Mouse (Mus musculus) heart, embryonic 14.5 days (tissue): Measurements from ENCODE around the gene Mphosph9. TPM values are rescaled to one million over a fixed set of nuclear protein-coding genes. Genes with fewer than 3 reads are reported as not detected.
A peak's percentile ranks its signal among the peaks of the same experiment; 100 is the strongest.
"Not testable (repeated sequence)": the region's sequence is repeated elsewhere in the genome, so short reads cannot be mapped to it uniquely, and the experiment has no call there.

Source experiments
- ATAC-seq: fragments of 200-750 bp; cut with Nextera tagmentation; 2 replicates; pipeline ENCODE4 v1.8.0; 2017; ENCODE audit warnings: low read depth, moderate TSS enrichment; ENCODE audit not compliant: insufficient number of reproducible peaks, insufficient read depth, low FRiP score
- H3K27ac ChIP-seq, 2 experiments: fragments of 200-500 bp in 1 of 2; fragments of 300-500 bp in 1 of 2; sonication (generic) in 1 of 2; replicated peaks in 1 of 2; 2 replicates each; pipeline ENCODE4 v1.5.1; 2012 to 2014; ENCODE audit warnings: low read depth in 2 of 2, low read length in 2 of 2, control low read depth in 1 of 2, mild to moderate bottlenecking in 1 of 2, mixed read lengths in 1 of 2; ENCODE audit not compliant: control insufficient read depth in 1 of 2, insufficient read depth in 1 of 2
- H3K27me3 ChIP-seq: fragments of 300-500 bp; sonication (generic); 2 replicates; pipeline ENCODE4 v1.6.1; 2014; ENCODE audit warnings: mild to moderate bottlenecking, low read length, control low read depth; ENCODE audit not compliant: control insufficient read depth, insufficient read depth
- H3K36me3 ChIP-seq: fragments of 300-500 bp; sonication (generic); 2 replicates; pipeline ENCODE4 v1.6.1; 2014; ENCODE audit warnings: mild to moderate bottlenecking, control low read depth, low read length, mixed read lengths; ENCODE audit not compliant: control insufficient read depth, insufficient read depth
- H3K4me1 ChIP-seq, 2 experiments: fragments of 200-500 bp in 1 of 2; fragments of 300-500 bp in 1 of 2; sonication (generic) in 1 of 2; 2 replicates each; pipeline ENCODE4 v1.6.1; 2012 to 2014; ENCODE audit warnings: low read length in 2 of 2, control low read depth in 1 of 2, mixed read lengths in 1 of 2; ENCODE audit not compliant: control insufficient read depth in 2 of 2, insufficient read depth in 2 of 2
- H3K4me2 ChIP-seq: fragments of 300-500 bp; sonication (generic); 2 replicates; pipeline ENCODE4 v1.6.1; 2014; ENCODE audit warnings: mild to moderate bottlenecking, low read length
- H3K4me3 ChIP-seq, 2 experiments: fragments of 200-500 bp in 1 of 2; fragments of 300-500 bp in 1 of 2; sonication (generic) in 1 of 2; 2 replicates each; pipeline ENCODE4 v1.5.1; 2012 to 2014; ENCODE audit warnings: low read length in 2 of 2, mild to moderate bottlenecking in 2 of 2, control low read depth in 1 of 2, low read depth in 1 of 2, moderate library complexity in 1 of 2; ENCODE audit not compliant: control insufficient read depth in 1 of 2, insufficient read depth in 1 of 2
- H3K9ac ChIP-seq: fragments of 300-500 bp; sonication (generic); 2 replicates; pipeline ENCODE4 v1.6.1; 2014; ENCODE audit warnings: mild to moderate bottlenecking, low read length
- H3K9me3 ChIP-seq: fragments of 300-500 bp; sonication (generic); 2 replicates; pipeline ENCODE4 v1.6.1; 2016; ENCODE audit warnings: low read length, control low read depth; ENCODE audit not compliant: control insufficient read depth
- WGBS: fragments of 180-500 bp; shearing (Covaris S2); extraction: QIAGEN DNeasy Blood & Tissue Kit; methylation state at CpG from one replicate; pipeline ENCODE4 v1.1.7; 2014; 5-methylcytosine and 5-hydroxymethylcytosine counted together
- polyA plus RNA-seq: library from polyadenylated mRNA; unstranded; fragments of >200 nt; fragmentation: Nextera tagmentation; extraction: Ambion mirVana; gene quantifications from 2 replicates; pipeline ENCODE4 v1.2.1, GENCODE M21; 2014

Gene Mphosph9
- polyA plus RNA-seq, 1 experiment from 2014 or later = 14.4 TPM

DNA sequence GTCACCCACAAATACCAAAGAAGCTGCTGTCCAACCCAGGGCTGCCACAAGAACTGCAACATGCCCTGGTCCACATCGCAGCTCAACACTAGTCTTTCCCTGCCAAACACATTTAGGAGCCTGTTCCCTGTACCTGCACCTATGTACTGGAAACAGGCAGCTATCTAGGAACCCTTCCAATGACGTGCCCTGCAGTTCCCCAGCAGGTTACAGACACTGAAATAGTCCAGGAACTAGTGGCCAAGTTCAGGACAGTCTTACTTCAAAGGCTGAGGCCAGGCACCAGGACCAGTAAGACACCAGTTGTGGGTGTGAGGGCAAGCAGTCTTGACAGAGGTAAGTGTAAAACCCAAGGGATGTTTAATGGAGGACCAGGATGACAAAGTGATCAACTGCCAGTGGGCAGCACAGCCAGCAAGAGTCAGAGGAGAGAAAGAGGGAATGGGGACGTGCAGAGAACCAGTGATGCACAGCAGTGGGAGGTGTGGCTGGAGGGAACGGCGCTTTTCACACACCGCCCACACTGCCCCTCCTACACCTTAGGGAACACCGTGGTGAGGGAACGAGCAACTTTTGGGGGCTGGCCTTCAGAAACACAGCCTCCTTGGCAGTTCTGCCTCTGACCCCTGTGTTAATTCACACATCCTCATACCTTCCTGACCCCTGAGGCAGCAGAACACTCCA lies 110.1 kb downstream of the Mphosph9 start:
- H3K4me2 ChIP-seq = 0 out of 2 replicates have a peak overlapping the region, but pooled peaks have one; percentile 31
- WGBS = 36% methylated on average over 8 of the region's 8 CpGs
- no peak for ATAC-seq

DNA sequence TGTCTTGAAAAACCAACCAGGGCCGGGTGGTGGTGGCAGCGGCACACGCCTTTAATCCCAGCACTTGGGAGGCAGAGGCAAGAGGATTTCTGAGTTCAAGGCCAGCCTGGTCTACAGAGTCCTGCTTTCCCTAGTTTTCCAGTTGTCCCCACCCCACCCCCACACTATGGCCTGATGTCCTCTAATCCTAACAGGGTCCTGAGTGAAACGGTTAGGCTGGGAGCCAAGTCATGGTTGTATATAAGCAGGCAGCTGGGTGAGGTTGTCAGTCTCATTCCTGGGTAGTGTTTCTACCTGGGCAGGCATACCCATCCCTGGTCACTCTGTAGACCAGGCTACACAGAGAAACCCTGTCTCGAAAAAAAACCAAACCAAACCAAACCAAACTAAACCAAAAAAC lies 110.7 kb downstream of the Mphosph9 start:
- not testable (repeated sequence) for H3K27me3 ChIP-seq, H3K9ac ChIP-seq, H3K4me3 ChIP-seq, H3K9me3 ChIP-seq, ATAC-seq, H3K4me2 ChIP-seq
- H3K4me1 ChIP-seq = peaks cover 73 to 96% of the 10 kb centered on the region in 2 experiments
- peaks cover 15% of the 10 kb centered on the region for H3K36me3 ChIP-seq
- 79% methylated on average over 5 of the region's 5 CpGs for WGBS
- 0 out of 4 replicates have a peak overlapping the region, but pooled peaks of 1 of the 2 experiments have one; percentile 80 for H3K27ac ChIP-seq

More for the DNA sequence above, 110.1 kb downstream of the Mphosph9 start:
- H3K27ac ChIP-seq = peak overlapping the region; percentile 65 to 80; a peak in 3 of 4 replicates
- H3K36me3 ChIP-seq = peaks cover 15% of the 10 kb centered on the region
- H3K27me3 ChIP-seq = no peaks in the 10 kb centered on the region
- H3K9me3 ChIP-seq = no peaks in the 10 kb centered on the region
- H3K9ac ChIP-seq = peak overlapping the region; percentile 60
- peaks cover 77 to 99% of the 10 kb centered on the region in 2 experiments for H3K4me1 ChIP-seq
- no peak overlapping the region for H3K4me3 ChIP-seq

DNA sequence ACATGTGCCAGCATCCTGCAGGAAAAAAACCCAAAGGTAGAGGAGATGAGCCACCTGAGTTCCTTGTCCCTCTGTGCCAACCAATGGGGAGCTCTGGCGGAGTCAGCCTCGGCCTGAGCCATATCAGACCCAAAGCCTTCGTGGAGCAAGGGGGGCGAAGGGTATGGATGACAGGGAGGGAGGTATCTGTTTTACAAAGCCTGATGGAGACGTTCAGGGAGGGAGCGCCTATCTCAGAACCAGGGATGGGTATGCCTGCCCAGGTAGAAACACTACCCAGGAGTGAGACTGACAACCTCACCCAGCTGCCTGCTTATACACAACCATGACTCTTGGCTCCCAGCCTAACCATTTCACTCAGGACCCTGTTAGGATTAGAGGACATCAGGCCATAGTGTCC lies 111.4 kb downstream of the Mphosph9 start:
- Histone ChIP-seq H3K27ac (0 out of 4 replicates have a peak overlapping the region, but pooled peaks of 1 of the 2 experiments have one; percentile 96), H3K4me1 (peaks cover 73 to 94% of the 10 kb centered on the region in 2 experiments), H3K36me3 (peaks cover 15% of the 10 kb centered on the region), H3K27me3 (no peaks in the 10 kb centered on the region), H3K9me3 (no peaks in the 10 kb centered on the region), H3K9ac (no peak overlapping the region), H3K4me2 (no peak overlapping the region), H3K4me3 (no peak overlapping the region)
- WGBS = 82% methylated on average over 6 of the region's 6 CpGs
- ATAC-seq = no peak

DNA sequence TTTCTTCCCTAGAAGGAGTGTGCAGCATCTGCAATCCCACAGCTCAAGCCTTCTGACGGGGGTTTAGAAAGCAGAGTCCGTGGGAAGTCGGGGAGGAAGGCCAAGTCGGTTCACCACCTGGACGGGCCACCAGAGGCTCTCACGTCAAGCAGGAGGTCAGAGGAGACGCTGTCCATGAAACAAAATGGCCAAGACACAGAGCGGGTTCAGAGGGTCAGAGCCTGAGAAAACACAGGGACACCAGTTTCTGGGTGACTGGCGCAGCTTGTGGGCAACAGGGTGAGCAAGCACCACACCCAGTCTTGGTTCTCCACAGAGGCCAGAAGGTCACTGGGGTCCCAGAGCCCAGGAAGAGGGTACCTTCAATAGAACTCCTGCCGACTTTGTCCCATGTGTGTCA lies 112.1 kb downstream of the Mphosph9 start:
- peak overlapping the region; percentile 94 to 96 for H3K27ac ChIP-seq
- WGBS = 67% methylated on average over 10 of the region's 10 CpGs
- no peak overlapping the region for H3K4me2 ChIP-seq
- H3K27me3 ChIP-seq = no peaks in the 10 kb centered on the region
- no peak overlapping the region for H3K9ac ChIP-seq
- no peak for ATAC-seq
- H3K4me1 ChIP-seq = peaks cover 73 to 94% of the 10 kb centered on the region in 2 experiments
- H3K9me3 ChIP-seq = no peaks in the 10 kb centered on the region
- peaks cover 15% of the 10 kb centered on the region for H3K36me3 ChIP-seq
- no peak overlapping the region for H3K4me3 ChIP-seq

DNA sequence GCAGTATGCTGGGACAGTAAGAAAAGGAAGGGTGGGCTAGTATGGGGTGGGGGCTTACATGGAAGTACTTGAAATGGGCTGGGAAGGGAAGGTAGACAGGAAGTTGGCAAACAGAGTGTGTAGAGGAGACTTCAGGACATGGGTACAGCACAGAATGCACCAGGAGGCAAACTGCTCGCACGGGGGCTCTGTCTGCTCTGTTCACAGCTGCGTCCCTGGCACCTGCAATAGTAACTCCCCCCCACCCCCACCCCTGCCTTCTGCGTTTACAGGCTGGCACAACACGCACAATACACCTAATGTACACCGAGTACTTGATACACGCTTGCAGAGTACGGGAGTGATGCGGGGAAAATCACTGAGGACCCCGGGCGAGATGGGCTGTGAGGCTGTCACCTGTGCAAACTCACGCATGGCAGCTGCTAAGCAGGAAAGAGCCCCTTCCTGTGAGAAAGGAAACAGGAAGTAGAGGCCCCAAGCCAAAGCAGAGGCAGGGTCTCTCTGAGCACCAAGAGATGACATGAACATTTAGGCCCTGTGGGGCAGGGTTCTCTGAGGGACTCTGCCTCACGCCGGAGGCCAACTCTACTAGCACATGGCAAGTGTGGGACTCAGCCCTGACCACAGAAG lies 113.1 kb downstream of the Mphosph9 start:
- Histone ChIP-seq H3K27ac (peak overlapping the region; percentile 94 to 96), H3K4me1 (peaks cover 77 to 94% of the 10 kb centered on the region in 2 experiments), H3K9ac (peak overlapping the region; percentile 59), H3K9me3 (no peaks in the 10 kb centered on the region), H3K4me3 (no peak overlapping the region), H3K27me3 (no peaks in the 10 kb centered on the region), H3K4me2 (no peak overlapping the region), H3K36me3 (peaks cover 17% of the 10 kb centered on the region)
- 69% methylated on average over 14 of the region's 14 CpGs for WGBS
- ATAC-seq = no peak

DNA sequence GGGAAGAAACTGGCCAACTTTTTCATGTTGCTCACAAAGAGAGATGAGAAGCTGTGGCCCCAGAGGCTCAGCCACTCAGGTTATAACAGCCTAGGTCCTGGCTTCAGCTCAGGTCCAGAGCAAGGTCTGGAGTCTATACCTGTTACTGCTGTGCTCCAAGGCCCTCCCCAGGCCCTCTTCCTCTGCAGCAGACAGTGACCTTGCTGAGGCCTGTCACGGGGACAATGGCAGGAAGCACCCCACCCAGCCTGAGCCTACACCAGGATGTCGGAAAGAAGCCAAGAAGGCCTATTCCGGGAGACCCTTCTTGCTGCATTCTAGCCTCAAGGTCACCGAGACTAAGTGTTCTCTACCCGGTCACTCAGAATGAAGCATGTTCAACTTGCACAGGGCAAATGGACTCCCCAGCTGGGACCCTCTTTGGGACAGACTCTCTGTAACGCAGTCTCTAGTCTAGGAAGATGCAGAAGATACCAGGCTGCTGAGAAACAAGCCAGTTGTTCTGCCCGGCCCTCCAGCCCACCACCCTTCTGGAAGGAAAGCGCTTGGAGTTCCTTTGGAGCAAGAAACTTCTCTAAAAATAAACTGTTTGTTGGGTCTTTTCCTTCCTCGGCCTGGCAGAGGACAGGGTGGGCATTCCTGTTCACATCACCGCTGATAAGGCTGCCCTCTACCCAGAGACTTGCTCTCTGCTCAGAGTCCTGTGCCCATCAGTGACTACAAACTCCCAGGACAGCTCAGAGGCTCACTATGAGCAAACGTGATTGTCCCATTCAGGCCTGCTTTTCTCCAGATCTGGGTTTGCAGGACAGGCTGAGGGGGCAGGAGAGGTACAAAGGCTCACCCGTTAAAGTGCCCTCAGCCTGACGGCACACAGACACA lies 113.9 kb downstream of the Mphosph9 start:
- peaks cover 17% of the 10 kb centered on the region for H3K36me3 ChIP-seq
- peak overlapping the region; percentile 32 for H3K4me2 ChIP-seq
- H3K9ac ChIP-seq = peak overlapping the region; percentile 59
- ATAC-seq = peak; percentile 48; the same call in 1 of the 2 replicates
- H3K4me3 ChIP-seq = no peak overlapping the region
- H3K4me1 ChIP-seq = peaks cover 74 to 90% of the 10 kb centered on the region in 2 experiments
- H3K27ac ChIP-seq = peak overlapping the region; percentile 94 to 96
- 33% methylated on average over 13 of the region's 13 CpGs for WGBS
- no peaks in the 10 kb centered on the region for H3K9me3 ChIP-seq
- H3K27me3 ChIP-seq = no peaks in the 10 kb centered on the region

DNA sequence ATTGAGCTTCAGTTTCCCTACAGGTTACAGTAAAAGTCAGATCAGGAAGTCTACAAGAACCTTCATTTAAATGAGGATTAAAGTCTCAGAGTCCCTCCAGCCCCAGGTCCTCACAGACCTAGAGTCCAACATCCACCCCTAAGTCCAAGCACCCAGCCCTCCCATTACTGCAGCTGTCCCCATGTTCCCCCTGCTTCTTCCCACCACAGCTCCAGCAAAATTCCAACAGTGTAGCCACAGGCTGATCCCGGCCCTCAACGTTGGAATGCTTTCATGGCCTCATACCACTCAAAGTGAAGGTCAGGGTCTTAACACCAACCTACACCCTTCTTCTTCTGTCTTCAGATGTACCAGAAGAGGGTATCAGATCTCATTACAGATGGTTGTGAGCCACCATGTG lies 116.1 kb downstream of the Mphosph9 start:
- peak overlapping the region; percentile 39; the same call in 1 of the 2 replicates for H3K9ac ChIP-seq

More for the DNA sequence above, 116.1 kb downstream of the Mphosph9 start:
- Histone ChIP-seq H3K27me3 (no peaks in the 10 kb centered on the region), H3K4me3 (no peak overlapping the region), H3K36me3 (peaks cover 17% of the 10 kb centered on the region), H3K27ac (peak overlapping the region; percentile 1 to 76), H3K4me1 (peaks cover 75 to 90% of the 10 kb centered on the region in 2 experiments), H3K9me3 (no peaks in the 10 kb centered on the region), H3K4me2 (no peak overlapping the region)
- no peak for ATAC-seq
- WGBS = 25% methylated on average over 2 of the region's 2 CpGs
